Mouse (Mus musculus): Measurements from ENCODE around the gene Fcnb. TPM values are rescaled to one million over a fixed set of nuclear protein-coding genes. Genes with fewer than 3 reads are reported as not detected.

Gene Fcnb
- polyA plus RNA-seq, 1 experiment from 2014 or later: not detected

DNA sequence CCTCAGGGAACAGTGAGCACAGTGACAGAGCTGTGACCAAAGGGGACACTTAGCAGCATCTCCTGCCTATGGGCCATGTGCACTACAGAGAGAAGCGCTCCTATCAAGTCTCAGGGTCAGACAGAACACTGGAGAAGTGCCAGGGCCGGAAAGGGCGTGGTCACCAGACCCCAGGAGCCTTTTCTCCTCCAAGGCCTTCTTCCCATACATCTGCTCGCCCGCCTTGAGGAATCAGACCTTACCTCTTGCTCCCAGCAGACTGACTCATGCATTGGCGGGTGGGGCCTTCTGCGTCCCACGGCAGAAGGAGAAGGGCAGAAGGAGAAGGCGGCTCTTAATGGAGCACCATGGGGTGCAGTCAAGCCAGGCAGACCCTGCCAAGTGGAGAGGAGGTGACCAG is 52.8 kb downstream of the Fcnb start:
- Histone ChIP-seq H3K4me3 (replicated peaks; ENCODE audit: low read depth, low read length) (no peak overlapping the region), H3K36me3 (ENCODE audit: control insufficient read depth, insufficient read depth, low read length) (no peaks in the 10 kb centered on the region), H3K9me3 (ENCODE audit: control insufficient read depth, low read length) (no peaks in the 10 kb centered on the region), H3K9ac (replicated peaks; ENCODE audit: low read length) (no peak overlapping the region), H3K4me1 (ENCODE audit: control insufficient read depth, insufficient read depth, low read length) (peaks cover 5% of the 10 kb centered on the region; the same call in 1 of the 2 replicates), H3K27me3 (ENCODE audit: control insufficient read depth, insufficient read depth, low read length) (no peaks in the 10 kb centered on the region), H3K4me2 (ENCODE audit: low read length) (no peak overlapping the region), H3K27ac (replicated peaks; ENCODE audit: low read depth, low read length) (no peak overlapping the region)
- no peak for ATAC-seq (ENCODE audit: low FRiP score, low TSS enrichment)
- no peak for DNase-seq
- WGBS: 86% methylated on average over 9 of the region's 9 CpGs

Other genes with a start within 250 kb of the Fcnb start
- 2.8 and 8.5 TPM in 2 replicates for gene Col5a1, start 198.5 kb downstream of the Fcnb start, polyA plus RNA-seq (2014; fragmentation: Nextera tagmentation; extraction: Ambion mirVana)
- gene Olfm1, start 108.1 kb upstream of the Fcnb start, polyA plus RNA-seq (2014; fragmentation: Nextera tagmentation; extraction: Ambion mirVana): 295 and 301 TPM in 2 replicates